Mouse (Mus musculus) Muller cell, postnatal 12 days (primary cell): ENCODE measurements around the gene N6amt1.

Experiments used
- DNase-seq: peaks from one replicate; pipeline ENCODE4 v3.0.0-alpha.2; 2015; ENCODE audit errors: inconsistent ontology term

N6amt1 gene

DNA sequence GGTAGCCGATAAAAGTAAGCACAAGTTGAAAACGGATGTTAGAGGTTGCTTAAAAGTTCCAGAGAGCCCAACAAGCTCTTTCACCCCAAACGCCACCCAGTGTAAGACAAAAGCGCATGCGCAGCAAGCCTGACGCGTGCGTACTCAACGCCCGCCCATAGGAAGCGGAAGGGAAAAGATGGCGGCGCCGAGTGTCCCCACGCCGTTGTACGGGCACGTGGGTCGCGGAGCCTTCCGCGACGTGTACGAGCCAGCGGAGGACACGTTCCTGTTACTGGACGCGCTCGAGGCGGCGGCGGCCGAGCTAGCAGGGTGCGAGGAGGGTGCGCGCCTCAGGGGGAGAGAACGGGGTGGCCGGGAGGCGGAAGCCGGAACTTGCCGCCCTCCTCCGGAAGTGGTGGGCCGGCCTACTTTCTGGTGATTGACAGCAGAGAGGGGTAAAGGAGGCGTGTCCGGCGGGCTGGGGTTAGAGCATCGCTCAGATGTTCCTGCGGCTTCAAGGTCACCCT lies at the start of gene N6amt1:
Gene N6amt1 (plus strand): TSS at position 111 of the 509 bp plus-strand sequence.
- DNase-seq, result peak; percentile 96

DNA sequence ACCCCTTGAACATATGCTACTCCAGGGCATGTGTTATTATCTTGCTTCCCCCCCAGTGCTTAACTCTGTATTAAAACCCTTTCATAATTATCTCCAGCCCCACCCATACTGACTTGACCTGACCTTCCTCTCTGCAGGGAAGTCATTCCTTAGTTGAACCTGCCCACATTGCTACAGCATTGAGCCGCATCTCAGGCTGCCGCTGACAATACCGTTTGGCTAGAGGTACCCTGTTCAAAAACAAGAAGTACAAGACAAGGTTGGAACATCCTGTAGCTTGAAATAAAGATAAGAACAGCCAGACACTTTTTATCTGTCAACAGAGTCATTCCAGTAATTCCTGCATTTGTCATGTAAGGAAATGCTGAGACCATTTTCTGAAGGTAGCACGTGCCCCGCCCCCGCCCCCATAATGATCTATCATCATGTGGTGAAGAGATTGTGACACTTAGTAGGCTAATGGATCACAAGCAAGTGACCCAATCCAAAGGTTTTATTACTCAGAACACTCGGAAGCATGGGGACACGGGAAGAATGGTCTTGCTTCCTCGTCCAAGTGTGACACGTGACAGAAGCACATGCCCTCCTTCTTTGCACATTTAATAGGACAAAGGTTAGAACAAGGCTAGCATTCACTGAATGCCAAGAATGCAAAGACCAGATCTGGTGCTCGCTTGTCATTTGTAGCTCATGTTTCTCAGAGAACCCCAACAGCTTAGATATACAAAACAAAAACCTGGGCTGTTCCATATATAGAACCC lies 48.6 kb upstream of the N6amt1 start:
- DNase-seq, result no peak

- DNase-seq, result peak; percentile 57
Observed at GRCm38 (mm10) chr16:87307109-87307735, 46.8 kb upstream of the N6amt1 start.

GRCm38 (mm10) chr16:87310659-87311058 lies 43.3 kb upstream of the N6amt1 start:
- no peak for DNase-seq

- DNase-seq, result no peak
Observed at GRCm38 (mm10) chr16:87318200-87318811, 35.7 kb upstream of the N6amt1 start.

DNA sequence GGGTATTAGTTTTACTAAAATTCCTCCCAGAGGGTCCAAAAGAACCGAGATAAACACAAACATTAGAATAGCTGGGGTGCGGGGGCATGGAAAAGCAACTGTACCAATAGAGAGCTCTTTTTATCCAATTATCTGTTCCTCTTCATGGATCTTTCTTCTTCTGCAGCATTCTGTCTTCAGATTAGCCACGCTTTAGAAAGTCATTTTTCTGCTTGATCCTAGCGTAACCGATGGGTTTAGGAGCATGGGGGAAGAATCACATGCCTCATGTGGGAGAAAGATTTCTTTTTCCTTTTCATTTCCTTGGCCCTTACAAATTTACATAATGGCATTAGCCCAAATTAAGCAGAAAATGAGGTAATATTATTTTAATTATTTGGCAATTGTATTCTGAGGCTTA lies 35.0 kb upstream of the N6amt1 start:
- no peak for DNase-seq

- no peak for DNase-seq
Observed at GRCm38 (mm10) chr16:87319541-87320251, 34.3 kb upstream of the N6amt1 start.

DNA sequence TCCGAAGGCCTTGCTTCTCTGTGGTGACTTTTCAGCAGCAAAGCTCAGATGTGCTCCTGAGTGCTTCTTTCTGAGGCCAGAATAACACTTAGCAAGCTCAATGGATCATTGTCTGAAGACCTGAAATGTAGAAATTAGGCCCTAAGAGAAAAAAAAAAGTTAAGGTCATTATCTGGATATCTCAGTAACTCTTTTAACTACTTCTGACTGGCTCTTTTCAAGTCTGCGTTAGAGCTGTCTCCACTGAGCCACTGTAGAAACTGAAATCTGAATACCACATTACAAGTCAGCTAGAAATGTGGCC lies 33.8 kb upstream of the N6amt1 start:
- DNase-seq, result peak; percentile 81

- no peak for DNase-seq
Observed at GRCm38 (mm10) chr16:87324571-87324970, 29.4 kb upstream of the N6amt1 start.

- no peak for DNase-seq
Observed at GRCm38 (mm10) chr16:87329986-87330385, 24.0 kb upstream of the N6amt1 start.

GRCm38 (mm10) chr16:87334756-87335155 lies 19.2 kb upstream of the N6amt1 start:
- no peak for DNase-seq

GRCm38 (mm10) chr16:87341043-87341572 lies 12.9 kb upstream of the N6amt1 start:
- DNase-seq, result no peak

- peak; percentile 73 for DNase-seq
Observed at GRCm38 (mm10) chr16:87348133-87348532, 5.9 kb upstream of the N6amt1 start.

DNA sequence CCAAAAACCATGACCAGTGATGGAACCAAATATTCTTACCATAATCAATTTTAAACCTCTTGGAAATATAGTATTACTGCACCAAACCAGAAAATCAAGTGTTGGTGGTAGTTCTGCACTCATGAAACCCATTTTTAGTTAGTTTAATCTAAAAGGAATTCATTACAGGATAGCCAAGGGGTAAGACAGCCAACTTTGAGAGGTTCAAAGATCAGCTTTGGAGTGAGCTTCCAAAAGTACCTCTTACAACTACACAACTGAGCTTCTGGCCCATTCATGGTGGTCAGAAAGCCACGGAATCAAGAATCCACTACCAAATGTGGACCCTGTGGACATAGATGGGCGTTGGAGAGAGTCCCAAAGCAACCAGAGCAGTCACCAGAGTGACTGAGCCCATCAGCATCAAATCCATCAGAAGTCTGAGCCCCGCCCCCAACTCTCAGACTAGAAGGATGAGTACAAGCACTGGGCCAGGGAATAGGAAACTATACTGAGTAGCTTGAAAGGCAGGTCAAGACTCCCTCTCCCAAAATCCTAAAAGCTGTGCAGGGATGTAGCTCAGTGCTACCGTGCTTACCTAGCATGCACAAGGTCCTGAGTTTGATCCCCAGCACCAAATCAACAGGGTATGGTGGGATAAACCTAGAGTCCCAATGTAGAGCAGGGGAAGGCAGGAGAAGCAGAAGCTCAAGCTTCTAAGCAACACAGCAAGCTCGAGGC lies 2.4 kb upstream of the N6amt1 start:
- DNase-seq, result no peak

DNA sequence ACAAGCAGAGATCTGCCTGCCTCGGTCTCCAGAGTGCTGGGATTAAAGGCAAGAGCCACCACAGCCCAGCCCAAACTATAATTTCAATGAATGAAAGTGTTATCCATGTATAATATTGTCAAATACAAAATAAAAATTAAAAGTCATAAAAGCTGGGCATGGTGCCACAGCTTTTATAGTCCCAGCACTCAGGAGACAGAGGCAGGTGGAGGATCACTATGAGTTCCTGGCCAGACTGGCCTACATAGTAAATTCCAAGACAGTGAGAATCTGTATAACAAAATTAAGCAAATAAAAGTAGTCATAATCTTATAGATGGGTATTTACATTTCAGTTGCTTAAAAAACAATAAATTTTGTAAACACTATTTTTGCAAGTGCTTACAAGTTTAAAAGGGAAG lies 380 bp upstream of the N6amt1 start:
- no peak for DNase-seq

DNA sequence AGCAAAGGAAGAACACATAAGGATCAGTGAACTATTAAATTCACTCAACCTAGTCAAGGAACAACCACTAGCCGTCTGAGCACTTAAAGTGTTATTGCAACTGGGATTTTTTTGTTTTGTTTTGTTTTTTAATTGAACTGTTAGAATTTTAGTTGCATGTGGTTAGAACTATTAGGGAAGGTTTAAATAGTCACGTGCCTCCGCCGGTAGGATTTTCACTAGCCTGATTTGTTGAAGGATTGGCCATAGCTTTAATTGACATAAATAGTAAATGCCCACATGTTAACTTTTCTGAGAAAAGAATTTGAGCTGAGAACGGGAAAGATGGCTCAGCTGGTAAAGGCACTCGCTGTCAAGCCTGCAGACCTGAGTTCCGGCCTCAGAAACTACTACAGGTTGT lies 763 bp downstream of the N6amt1 start:
- DNase-seq, result no peak

- no peak for DNase-seq
Observed at GRCm38 (mm10) chr16:87360096-87360495, 6.1 kb downstream of the N6amt1 start.

DNA sequence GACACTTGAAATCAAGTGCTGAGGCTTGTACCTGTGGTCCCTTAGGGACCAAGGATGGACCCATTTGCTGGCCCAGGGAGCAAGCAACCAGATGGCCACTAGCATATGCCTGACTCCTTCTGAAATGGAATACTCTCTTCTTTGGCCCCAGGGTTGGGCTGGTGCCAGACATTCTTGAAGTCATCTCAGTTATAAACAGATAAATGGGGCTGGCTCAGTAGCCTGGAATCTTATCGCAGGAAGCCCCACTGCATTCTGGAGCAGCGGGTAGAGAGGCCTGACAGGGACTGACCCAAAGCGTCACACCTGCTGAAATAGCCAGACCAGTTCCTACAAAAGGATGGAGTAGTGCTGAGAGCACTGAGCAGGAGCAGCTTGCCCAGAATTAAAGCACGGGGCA lies 10.2 kb downstream of the N6amt1 start:
- DNase-seq, result peak; percentile 63

DNA sequence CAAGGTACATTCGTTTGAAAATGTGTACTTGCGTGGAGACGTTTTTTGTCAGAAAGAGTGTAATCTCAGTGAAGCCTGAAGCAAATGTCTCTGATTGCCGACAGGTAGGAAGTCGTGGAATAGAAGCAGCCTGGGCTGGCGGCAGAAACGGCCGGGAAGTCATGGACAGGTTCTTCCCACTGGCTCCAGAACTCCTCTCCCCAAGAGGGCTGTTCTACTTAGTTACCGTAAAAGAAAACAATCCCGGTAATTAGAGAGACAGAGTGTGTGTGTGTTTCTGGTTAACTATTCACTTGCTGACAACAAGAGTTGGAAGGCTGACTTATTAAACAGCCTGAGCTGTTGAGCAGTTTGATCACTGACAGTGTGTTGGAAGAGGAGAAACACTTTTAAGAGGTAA lies 12.1 kb downstream of the N6amt1 start:
- no peak for DNase-seq

- no peak for DNase-seq
Observed at GRCm38 (mm10) chr16:87366445-87366844, 12.5 kb downstream of the N6amt1 start.

- DNase-seq, result peak; percentile 62
Observed at GRCm38 (mm10) chr16:87382996-87383395, 29.0 kb downstream of the N6amt1 start.
